17 mouse cellular contexts compared by ENCODE assay signal in the genomic region with DNA sequence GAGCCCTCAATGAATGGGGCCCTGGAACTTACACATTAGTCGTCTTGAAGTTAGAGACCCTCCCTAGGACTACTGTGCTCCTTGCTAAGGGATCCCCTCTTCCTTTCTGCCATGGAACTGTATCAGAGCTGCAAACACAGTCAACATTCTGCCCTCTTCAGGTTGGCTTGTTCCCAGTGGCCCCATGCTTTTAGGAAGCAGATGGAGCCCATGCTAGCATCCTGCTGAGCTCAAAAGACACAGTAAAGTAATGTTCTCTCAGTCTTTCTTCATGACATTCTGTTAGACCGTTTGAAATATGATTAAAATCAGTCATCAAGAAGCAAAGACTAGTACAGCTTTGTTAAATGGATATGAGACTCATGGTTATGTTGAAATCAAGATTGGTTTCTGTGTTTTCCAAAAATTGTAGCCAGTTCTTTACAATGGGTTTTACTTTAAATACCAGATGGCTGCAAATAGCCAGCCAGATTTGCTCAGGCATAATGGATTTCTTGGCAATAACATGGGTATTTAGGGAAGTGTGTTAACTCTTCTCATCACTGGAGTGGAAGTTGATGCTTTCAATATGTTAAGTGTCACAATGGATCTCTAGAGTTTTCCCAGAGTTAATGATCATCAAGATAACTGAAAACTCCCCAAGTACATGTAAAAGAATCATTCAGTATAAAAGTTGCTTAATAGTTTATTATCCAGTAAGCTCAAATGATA. TPM values are rescaled to one million over a fixed set of nuclear protein-coding genes. Genes with fewer than 3 reads are reported as not detected.
DNase-seq lines count a peak whose midpoint lies in the region; ATAC-seq lines count a peak whose summit lies in the region.
"Had no signal": no experiment of that assay in that cellular context is flagged by ENCODE, and none has a peak within 500 bp of the region (broad histone marks: within the 10 kb centered on the region; RNA-seq: fewer than 3 reads in every experiment).

No protein-coding gene starts in this region.

- intact Hi-C loops in left cerebral cortex, postnatal 4 days (cut with DNase I): no loop called here
- intact Hi-C loops in left cerebral cortex, postnatal 10 days (cut with DNase I): no loop called here

- no peaks in the 10 kb centered on the region for H3K36me3 ChIP-seq in forebrain, embryonic 13.5 days (ENCODE audit: poor library complexity, severe bottlenecking)
- H3K36me3 ChIP-seq in forebrain, embryonic 12.5 days (replicated peaks): no peaks in the 10 kb centered on the region

- H3K4me2 ChIP-seq in forebrain, embryonic 13.5 days: no peak overlapping the region
- H3K4me2 ChIP-seq in forebrain, embryonic 12.5 days: no peak overlapping the region

- peak; percentile 79 for ATAC-seq in forebrain, embryonic 13.5 days
- no peak for ATAC-seq in forebrain, embryonic 12.5 days (ENCODE audit: low FRiP score)
- peak; percentile 72 for ATAC-seq in cerebellum, adult (ENCODE audit: insufficient number of reproducible peaks, low FRiP score, low TSS enrichment)
- ATAC-seq in megakaryocyte-erythroid progenitor cell, adult 5-6 weeks (replicated peaks; ENCODE audit: low FRiP score, low TSS enrichment, poor library complexity, severe bottlenecking): no peak

- H3K4me3 ChIP-seq in forebrain, embryonic 13.5 days: no peak overlapping the region
- no peak overlapping the region for H3K4me3 ChIP-seq in forebrain, embryonic 12.5 days (replicated peaks)
- H3K4me3 ChIP-seq: megakaryocyte, embryonic 14.5 days; myocyte had no signal

- H3K9ac ChIP-seq in forebrain, embryonic 13.5 days: no peak overlapping the region
- H3K9ac ChIP-seq in forebrain, embryonic 12.5 days: no peak overlapping the region
- H3K9ac ChIP-seq: liver, embryonic 14.5 days had no signal

- no peak overlapping the region for H3K27ac ChIP-seq in forebrain, embryonic 13.5 days
- H3K27ac ChIP-seq in forebrain, embryonic 12.5 days: no peak overlapping the region
- H3K27ac ChIP-seq: liver, embryonic 14.5 days had no signal

- H3K9me3 ChIP-seq in forebrain, embryonic 13.5 days (replicated peaks): no peaks in the 10 kb centered on the region
- H3K9me3 ChIP-seq in forebrain, embryonic 12.5 days: no peaks in the 10 kb centered on the region
- H3K9me3 ChIP-seq: megakaryocyte, embryonic 14.5 days had no signal

- peak; percentile 83 for DNase-seq in left cerebral cortex, postnatal 4 days
- no peak for DNase-seq in left cerebral cortex, postnatal 10 days (ENCODE audit: extremely low spot score in 1 of 2, low spot score in 2 of 2)
- peak; percentile 86 to 92 for DNase-seq in cerebellum, postnatal 36 days
- no peak for DNase-seq in heart, adult 18-20 months
- DNase-seq: adrenal gland, postnatal 10 days; heart, adult 11 months; heart, postnatal 10 days; kidney, adult 18-20 months had no signal

- no peaks in the 10 kb centered on the region for H3K27me3 ChIP-seq in forebrain, embryonic 13.5 days
- H3K27me3 ChIP-seq in forebrain, embryonic 12.5 days: no peaks in the 10 kb centered on the region
- H3K27me3 ChIP-seq: megakaryocyte, embryonic 14.5 days had no signal

- 54% methylated on average over 2 of the region's 2 CpGs for WGBS in forebrain, embryonic 13.5 days
- WGBS in forebrain, embryonic 12.5 days: 64% methylated on average over 2 of the region's 2 CpGs

- no peaks in the 10 kb centered on the region for H3K4me1 ChIP-seq in forebrain, embryonic 13.5 days
- H3K4me1 ChIP-seq in forebrain, embryonic 12.5 days: no peaks in the 10 kb centered on the region

RNA-seq across cellular contexts. Expression of a gene that starts 0.9 kb away (rescaled TPM):
- 0.85 and 1.4 TPM in 2 replicates for polyA plus RNA-seq in forebrain, embryonic 13.5 days (2015; fragmentation: Nextera tagmentation; extraction: Ambion mirVana)
- 0.29 and 0.41 TPM in 2 replicates for polyA plus RNA-seq in forebrain, embryonic 12.5 days (2016; fragmentation: Nextera tagmentation; extraction: Ambion mirVana)
- total RNA-seq in left cerebral cortex, postnatal 4 days (2021): under 1 TPM in 1 of 2 experiments, not detected in 1; 0.26 TPM
- total RNA-seq in left cerebral cortex, postnatal 10 days (2021): not detected
- not detected for total RNA-seq in heart, adult 18-20 months (2021)
- total RNA-seq in megakaryocyte-erythroid progenitor cell, adult 5-6 weeks (2014; fragmentation: Nextera tagmentation): not detected in 2 replicates
- total RNA-seq in megakaryocyte-erythroid progenitor cell, adult 5-6 weeks (2017): not detected in 2 replicates
- total RNA-seq: adrenal gland, postnatal 10 days; heart, postnatal 10 days; left cerebral cortex, postnatal 36 days had no signal
- polyA plus RNA-seq: liver, embryonic 14.5 days; myocyte; small intestine, adult 2 months had no signal

Comparison
In these comparisons a context has a peak if more than half of its experiments do, and no peak if none do; other contexts are left out.
1. ATAC-seq: peak in forebrain, embryonic 13.5 days (single experiment) and cerebellum, adult (single experiment); none in forebrain, embryonic 12.5 days (single experiment) and megakaryocyte-erythroid progenitor cell, adult 5-6 weeks (single experiment).
2. DNase-seq: peak in left cerebral cortex, postnatal 4 days (single experiment) and cerebellum, postnatal 36 days (2 of 2); none in left cerebral cortex, postnatal 10 days (0 of 2) and heart, adult 18-20 months (0 of 2).